Mouse (Mus musculus): ENCODE measurements around the gene Abhd8. TPM values are rescaled to one million over a fixed set of nuclear protein-coding genes. Genes with fewer than 3 reads are reported as not detected.

Gene Abhd8
- total and polyA plus RNA-seq, 3 experiments: 6.0 to 33.2 (median 8.5) TPM

DNA sequence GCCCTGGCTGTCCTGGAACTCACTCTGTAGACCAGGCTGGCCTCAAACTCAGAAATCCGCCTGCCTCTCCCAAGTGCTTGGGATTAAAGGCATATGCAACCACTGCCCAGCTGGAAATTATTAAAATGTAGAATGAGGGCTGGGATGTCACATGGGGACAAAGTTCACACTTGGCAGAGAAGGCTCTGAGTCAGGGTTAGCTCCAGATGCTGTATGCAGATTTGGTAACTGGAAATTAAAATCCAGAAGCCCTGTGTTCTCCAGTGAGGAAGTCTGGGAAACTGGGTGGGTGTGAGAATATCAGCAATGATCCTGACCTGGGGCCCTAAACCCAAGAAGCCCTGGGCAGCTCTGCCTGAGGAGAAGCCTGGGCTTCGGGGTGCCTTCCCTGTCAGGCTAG lies 45.9 kb upstream of the Abhd8 start:
- Histone ChIP-seq H3K36me3 (replicated peaks in 1 of 2; ENCODE audit: control insufficient read depth in 1 of 2, insufficient read depth in 1 of 2, low read length in 1 of 2) (no peaks in the 10 kb centered on the region), H3K4me2 (ENCODE audit: insufficient read depth, low read depth, poor library complexity, severe bottlenecking) (no peak overlapping the region), H3K79me2 (replicated peaks; ENCODE audit: control insufficient read depth, extremely low read depth, insufficient read depth, poor library complexity, severe bottlenecking) (no peaks in the 10 kb centered on the region), H3K27me3 (replicated peaks) (peaks cover 67% of the 10 kb centered on the region), H3K27ac (ENCODE audit: insufficient read depth, low read depth) (no peak overlapping the region), H3K9ac (ENCODE audit: insufficient read depth, low read depth) (no peak overlapping the region), H3K4me3 (replicated peaks in 1 of 3; ENCODE audit: low read depth in 2 of 3, low read length in 2 of 3, poor library complexity in 1 of 3) (no peak overlapping the region), H3K4me1 (ENCODE audit: control insufficient read depth in 1 of 2, insufficient read depth in 2 of 2) (peaks cover 0 to 2% of the 10 kb centered on the region in 2 experiments; a peak in 1 of 4 replicates), H3K9me3 (replicated peaks; ENCODE audit: low read length) (no peaks in the 10 kb centered on the region)
- in situ Hi-C loops (cut with MboI; ENCODE audit: low pct_ligation_motif_present, low pct_unique_long_range_greater_than_20kb, low sequenced_read_pairs) (loop anchor here (10.0 kb wide), 1 partner anchor 65 kb away; no protein-coding TSS in a partner anchor), dilution Hi-C loops (cut with MboI; ENCODE audit: extremely low pct_ligation_motif_present, extremely low pct_unique_long_range_greater_than_20kb, low sequenced_read_pairs) (no loop called here)
- DNase-seq (ENCODE audit: extremely low read depth): no peak
- TF ChIP-seq CHD2 (IDR thresholded peaks at IDR 0.05; ENCODE audit: low read length): no peak
- no peak for TF ChIP-seq KAT2A (IDR thresholded peaks at IDR 0.05; ENCODE audit: insufficient replicate concordance, low read length)
- TF ChIP-seq TCF12 (IDR thresholded peaks at IDR 0.05; ENCODE audit: low read depth, low read length): no peak
- TF ChIP-seq USF2 (conservative IDR thresholded peaks at IDR 0.05; ENCODE audit: low read depth, low read length): no peak
- no peak for TF ChIP-seq ZNF384 (IDR thresholded peaks at IDR 0.05; ENCODE audit: low read depth, low read length)
- no peak for TF ChIP-seq MAZ (IDR thresholded peaks at IDR 0.05; ENCODE audit: low read depth, low read length)
- no peak for TF ChIP-seq ZKSCAN1 (IDR thresholded peaks at IDR 0.05; ENCODE audit: borderline replicate concordance, low read depth, low read length)
- no peak for TF ChIP-seq HCFC1 (IDR thresholded peaks at IDR 0.05; ENCODE audit: low read depth, low read length)
- no peak for TF ChIP-seq SIN3A (IDR thresholded peaks at IDR 0.05; ENCODE audit: low read length)
- TF ChIP-seq JUND (conservative IDR thresholded peaks at IDR 0.05; ENCODE audit: low read depth, low read length): no peak

DNA sequence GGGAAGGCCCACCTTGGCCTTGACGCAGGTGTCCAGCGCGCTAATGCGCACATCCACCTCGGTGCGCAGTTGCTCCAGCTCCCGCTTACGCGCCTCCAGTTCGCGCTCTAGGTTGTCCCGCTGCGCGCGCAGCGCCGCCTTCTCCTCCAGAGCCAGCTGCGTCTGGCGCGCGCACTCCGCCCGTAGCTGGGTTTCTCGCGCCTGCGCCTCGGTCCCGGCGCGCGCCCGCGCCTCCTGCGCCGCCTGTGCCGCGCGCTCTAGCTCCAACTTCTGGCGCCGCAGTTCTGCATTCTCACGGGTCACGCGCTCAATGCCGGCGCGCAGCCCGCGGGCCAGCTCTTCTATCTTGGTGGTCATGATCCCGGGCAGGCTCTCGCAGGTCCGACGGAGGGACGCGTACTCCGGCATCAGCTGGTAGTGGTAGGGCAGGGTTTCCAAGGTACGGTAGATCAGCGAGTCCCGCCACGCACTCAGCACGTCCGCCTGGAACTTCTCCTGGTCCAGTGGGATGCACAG lies 44.2 kb upstream of the Abhd8 start:
- in situ Hi-C loops (cut with MboI; ENCODE audit: low pct_ligation_motif_present, low pct_unique_long_range_greater_than_20kb, low sequenced_read_pairs): loop anchor here (10.0 kb wide), 1 partner anchor 63 kb away; no protein-coding TSS in a partner anchor
- Histone ChIP-seq H3K27ac (ENCODE audit: insufficient read depth, low read depth) (no peak overlapping the region), H3K4me2 (ENCODE audit: insufficient read depth, low read depth, poor library complexity, severe bottlenecking) (peak overlapping the region; percentile 24; the same call in 1 of the 2 replicates)

DNA sequence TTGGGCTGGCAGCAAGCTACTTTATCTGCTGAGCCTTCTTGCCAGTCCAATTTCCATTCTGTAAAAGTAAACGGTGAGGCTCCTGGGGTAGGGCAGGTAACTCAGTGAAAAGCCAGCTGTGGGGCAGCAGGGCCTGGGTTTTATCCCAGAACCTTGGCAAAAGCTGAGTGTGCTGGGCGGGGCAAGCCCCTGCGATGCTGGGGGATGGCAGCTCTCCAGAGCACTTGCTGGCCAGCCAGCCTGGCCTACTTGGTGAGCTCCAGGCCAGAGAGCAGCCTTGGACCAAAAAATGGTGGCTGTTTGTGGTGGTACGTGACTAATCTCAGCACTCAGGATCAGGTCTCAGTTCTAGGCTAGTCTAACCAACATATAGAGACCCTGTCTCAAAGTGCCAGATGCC lies 42.5 kb upstream of the Abhd8 start:
- TF ChIP-seq KAT2A (IDR thresholded peaks at IDR 0.05; ENCODE audit: insufficient replicate concordance, low read length) (no peak), CHD1 (IDR thresholded peaks at IDR 0.05; ENCODE audit: low read depth, low read length) (no peak), ELF1 (IDR thresholded peaks at IDR 0.05; ENCODE audit: low read depth, low read length) (no peak), CTCF (conservative IDR thresholded peaks at IDR 0.05 in 1 of 2, IDR thresholded peaks at IDR 0.05 in 1 of 2; ENCODE audit: low read depth in 2 of 2, low read length in 2 of 2) (no peak), MAZ (IDR thresholded peaks at IDR 0.05; ENCODE audit: low read depth, low read length) (no peak), CHD2 (IDR thresholded peaks at IDR 0.05; ENCODE audit: low read length) (no peak), SIN3A (IDR thresholded peaks at IDR 0.05; ENCODE audit: low read length) (no peak), BHLHE40 (IDR thresholded peaks at IDR 0.05; ENCODE audit: low read depth, low read length) (no peak), UBTF (IDR thresholded peaks at IDR 0.05; ENCODE audit: low read depth, low read length) (no peak), IRF4 (IDR thresholded peaks at IDR 0.05; ENCODE audit: low read depth, low read length) (no peak), MEF2A (IDR thresholded peaks at IDR 0.05; ENCODE audit: borderline replicate concordance, low read depth, low read length) (no peak), JUN (IDR thresholded peaks at IDR 0.05; ENCODE audit: insufficient read depth, low read depth, low read length) (no peak), RCOR1 (conservative IDR thresholded peaks at IDR 0.05; ENCODE audit: low read depth, low read length) (no peak)
- no peak overlapping the region for H3K27ac ChIP-seq (ENCODE audit: insufficient read depth, low read depth)
- in situ Hi-C loops (cut with MboI; ENCODE audit: low pct_ligation_motif_present, low pct_unique_long_range_greater_than_20kb, low sequenced_read_pairs): loop anchor here (10.0 kb wide), 1 partner anchor 61 kb away; no protein-coding TSS in a partner anchor
- H3K36me3 ChIP-seq (replicated peaks in 1 of 2; ENCODE audit: control insufficient read depth in 1 of 2, insufficient read depth in 1 of 2, low read length in 1 of 2): no peaks in the 10 kb centered on the region
- H3K4me1 ChIP-seq (ENCODE audit: control insufficient read depth in 1 of 2, insufficient read depth in 2 of 2): peaks cover 2 to 8% of the 10 kb centered on the region in 2 experiments; a peak in 3 of 4 replicates
- no peaks in the 10 kb centered on the region for H3K9me3 ChIP-seq (replicated peaks; ENCODE audit: low read length)
- no peak for DNase-seq (ENCODE audit: extremely low read depth)
- dilution Hi-C loops (cut with MboI; ENCODE audit: extremely low pct_ligation_motif_present, extremely low pct_unique_long_range_greater_than_20kb, low sequenced_read_pairs): no loop called here
- H3K79me2 ChIP-seq (replicated peaks; ENCODE audit: control insufficient read depth, extremely low read depth, insufficient read depth, poor library complexity, severe bottlenecking): no peaks in the 10 kb centered on the region
- no peak overlapping the region for H3K9ac ChIP-seq (ENCODE audit: insufficient read depth, low read depth)
- no peak overlapping the region for H3K4me2 ChIP-seq (ENCODE audit: insufficient read depth, low read depth, poor library complexity, severe bottlenecking)
- H3K27me3 ChIP-seq (replicated peaks): peaks cover 58% of the 10 kb centered on the region
- no peak overlapping the region for H3K4me3 ChIP-seq (replicated peaks in 1 of 3; ENCODE audit: low read depth in 2 of 3, low read length in 2 of 3, poor library complexity in 1 of 3)

More for the DNA sequence above, 44.2 kb upstream of the Abhd8 start:
- dilution Hi-C loops (cut with MboI; ENCODE audit: extremely low pct_ligation_motif_present, extremely low pct_unique_long_range_greater_than_20kb, low sequenced_read_pairs): no loop called here
- TF ChIP-seq NRF1 (IDR thresholded peaks at IDR 0.05; ENCODE audit: low read depth, low read length) (peak; percentile 80), ZMIZ1 (IDR thresholded peaks at IDR 0.05; ENCODE audit: low read depth, low read length) (no peak)
- H3K36me3 ChIP-seq (replicated peaks in 1 of 2; ENCODE audit: control insufficient read depth in 1 of 2, insufficient read depth in 1 of 2, low read length in 1 of 2): no peaks in the 10 kb centered on the region
- H3K27me3 ChIP-seq (replicated peaks): peaks cover 67% of the 10 kb centered on the region
- H3K9ac ChIP-seq (ENCODE audit: insufficient read depth, low read depth): no peak overlapping the region
- H3K9me3 ChIP-seq (replicated peaks; ENCODE audit: low read length): no peaks in the 10 kb centered on the region
- H3K4me1 ChIP-seq (ENCODE audit: control insufficient read depth in 1 of 2, insufficient read depth in 2 of 2): peaks cover 2 to 4% of the 10 kb centered on the region in 2 experiments; a peak in 3 of 4 replicates
- H3K79me2 ChIP-seq (replicated peaks; ENCODE audit: control insufficient read depth, extremely low read depth, insufficient read depth, poor library complexity, severe bottlenecking): no peaks in the 10 kb centered on the region
- peak; percentile 44 for DNase-seq (ENCODE audit: extremely low read depth)
- H3K4me3 ChIP-seq (replicated peaks in 1 of 3; ENCODE audit: low read depth in 2 of 3, low read length in 2 of 3, poor library complexity in 1 of 3): peak overlapping the region in 1 of 3 experiments; percentile 5

All from CH12.LX (cell line).